Mouse (Mus musculus): ENCODE measurements around the gene Fam19a5.

DNA sequence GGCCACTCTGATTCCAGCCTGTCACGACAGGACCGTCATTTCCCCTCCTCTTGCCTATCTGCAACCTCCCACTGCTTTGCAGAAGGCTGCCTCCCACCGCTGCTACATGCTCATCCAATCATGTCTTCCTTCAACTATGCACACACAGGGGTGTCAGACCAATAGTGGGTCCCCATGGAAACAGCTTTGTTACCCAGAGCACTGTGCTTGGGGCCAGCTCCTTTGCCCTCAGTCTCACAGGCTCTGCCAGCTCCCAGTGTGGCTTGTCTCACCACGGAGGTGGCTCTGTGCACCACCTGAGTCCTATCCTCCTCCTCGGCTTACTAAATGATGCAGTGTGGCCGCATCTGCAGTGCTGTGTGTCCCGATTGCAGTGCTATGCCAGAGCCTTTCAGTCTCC lies 123.3 kb downstream of the Fam19a5 start:
- TF ChIP-seq POLR2A (IDR thresholded peaks at IDR 0.05; ENCODE audit: low read depth, low read length) (no peak), CTCF (IDR thresholded peaks at IDR 0.05; ENCODE audit: extremely low read depth, insufficient read length, insufficient replicate concordance, low read depth, low read length) (no peak)
